Mouse (Mus musculus) olfactory bulb, adult 2 months (tissue): ENCODE results near the gene Arid5b.

Source experiments
- CTCF ChIP-seq: fragments of 200-500 bp; IDR thresholded peaks from 2 replicates; pipeline ENCODE4 v1.5.1; 2012; ENCODE audit warnings: low read depth, mild to moderate bottlenecking, low read length, moderate library complexity; ENCODE audit not compliant: insufficient read depth
- POLR2A ChIP-seq: fragments of 200-500 bp; IDR thresholded peaks from 2 replicates; pipeline ENCODE4 v1.6.1; 2012; ENCODE audit warnings: mild to moderate bottlenecking, low read depth, low read length, moderate library complexity; ENCODE audit not compliant: insufficient read depth

GRCm38 (mm10) chr10:68252650-68253049, 25.9 kb downstream of the Arid5b start:
- TF ChIP-seq CTCF (no peak), POLR2A (no peak)
